Mouse (Mus musculus): ENCODE data around the gene Mad2l1bp.

The Mad2l1bp gene

GRCm38 (mm10) chr17:46110402-46111289, 42.7 kb downstream of the Mad2l1bp start, which contains the start of gene Mrps18a:
Mrps18a (plus strand) TSS chr17:46110986.
- peak; percentile 76 for DNase-seq (ENCODE audit: low read depth)

GRCm38 (mm10) chr17:46108286-46108685, 45.1 kb downstream of the Mad2l1bp start:
- no peak for DNase-seq (ENCODE audit: low read depth)

GRCm38 (mm10) chr17:46104487-46104886, 48.9 kb downstream of the Mad2l1bp start:
- DNase-seq (ENCODE audit: low read depth), result no peak

- no peak for DNase-seq (ENCODE audit: low read depth)
These were observed 50.7 kb downstream of the Mad2l1bp start for GRCm38 (mm10) chr17:46102608-46103159.

- DNase-seq (ENCODE audit: low read depth), result no peak
These were observed 51.4 kb downstream of the Mad2l1bp start for GRCm38 (mm10) chr17:46101906-46102305.

GRCm38 (mm10) chr17:46098525-46098924, 54.8 kb downstream of the Mad2l1bp start:
- DNase-seq (ENCODE audit: low read depth), result no peak
